Comparison of ENCODE assay signal across 27 mouse cellular contexts in genomic region chr12:5334956-5335355, GRCm38 (mm10). TPM values are rescaled to one million over a fixed set of nuclear protein-coding genes. Genes with fewer than 3 reads are reported as not detected.
DNase-seq lines count a peak whose midpoint lies in the region; ATAC-seq lines count a peak whose summit lies in the region.
"Had no signal": no experiment of that assay in that cellular context is flagged by ENCODE, and none has a peak within 500 bp of the region (broad histone marks: within the 10 kb centered on the region; RNA-seq: fewer than 3 reads in every experiment).

No protein-coding gene starts in this region.

- H3K4me3 ChIP-seq in forebrain, embryonic 15.5 days: no peak overlapping the region
- no peak overlapping the region for H3K4me3 ChIP-seq in forebrain, embryonic 11.5 days (ENCODE audit: low read depth, low read length)
- no peak overlapping the region for H3K4me3 ChIP-seq in midbrain, embryonic 13.5 days (replicated peaks)
- no peak overlapping the region for H3K4me3 ChIP-seq in midbrain, embryonic 10.5 days
- H3K4me3 ChIP-seq: embryonic facial prominence, embryonic 12.5 days; embryonic facial prominence, embryonic 15.5 days; forebrain, embryonic 12.5 days; heart, adult 2 months; hindbrain, embryonic 12.5 days; hindbrain, embryonic 15.5 days had no signal

- ATAC-seq in forebrain, embryonic 15.5 days (replicated peaks): no peak
- no peak for ATAC-seq in forebrain, embryonic 11.5 days (replicated peaks; ENCODE audit: low FRiP score)
- no peak for ATAC-seq in midbrain, embryonic 13.5 days
- ATAC-seq: intestine, postnatal 0 days; Patski had no signal

- H3K27ac ChIP-seq in forebrain, embryonic 15.5 days (replicated peaks): 0 out of 2 replicates have a peak overlapping the region, but pooled peaks have one; percentile 4
- H3K27ac ChIP-seq in forebrain, embryonic 11.5 days (ENCODE audit: low read depth, low read length): no peak overlapping the region
- H3K27ac ChIP-seq in midbrain, embryonic 13.5 days: 0 out of 2 replicates have a peak overlapping the region, but pooled peaks have one; percentile 16
- H3K27ac ChIP-seq in midbrain, embryonic 10.5 days (replicated peaks): no peak overlapping the region
- H3K27ac ChIP-seq: embryonic facial prominence, embryonic 12.5 days; embryonic facial prominence, embryonic 15.5 days; forebrain, embryonic 12.5 days; heart, adult 2 months; hindbrain, embryonic 12.5 days; hindbrain, embryonic 15.5 days had no signal

- 50% methylated on average over 9 of the region's 9 CpGs for WGBS in forebrain, embryonic 15.5 days
- WGBS in forebrain, embryonic 11.5 days: 83% methylated on average over 9 of the region's 9 CpGs
- 70% methylated on average over 9 of the region's 9 CpGs for WGBS in midbrain, embryonic 13.5 days
- WGBS in midbrain, embryonic 10.5 days: 84% methylated on average over 9 of the region's 9 CpGs

- DNase-seq in forebrain, embryonic 11.5 days (ENCODE audit: low spot score): no peak
- DNase-seq in gastrocnemius, postnatal 14 days: peak; percentile 17
- DNase-seq in gastrocnemius, postnatal 4 days (ENCODE audit: low spot score in 2 of 2): no peak
- no peak for DNase-seq in midbrain, embryonic 10.5 days (ENCODE audit: low spot score)
- DNase-seq: adrenal gland, postnatal 10 days; adrenal gland, postnatal 36 days; B cell, adult 2 months; cerebellum, adult 11 months; cerebellum, adult 2 months; cerebellum, adult 9-11 months; cerebellum, postnatal 25 days; heart, adult 2 months; kidney, adult 2 months had no signal

- no peaks in the 10 kb centered on the region for H3K36me3 ChIP-seq in forebrain, embryonic 15.5 days
- H3K36me3 ChIP-seq in forebrain, embryonic 11.5 days (ENCODE audit: control insufficient read depth, insufficient read depth, low read length): no peaks in the 10 kb centered on the region
- H3K36me3 ChIP-seq in midbrain, embryonic 13.5 days: no peaks in the 10 kb centered on the region
- H3K36me3 ChIP-seq in midbrain, embryonic 10.5 days: no peaks in the 10 kb centered on the region
- H3K36me3 ChIP-seq: embryonic facial prominence, embryonic 12.5 days; embryonic facial prominence, embryonic 15.5 days; forebrain, embryonic 12.5 days; G1E; hindbrain, embryonic 12.5 days; hindbrain, embryonic 15.5 days had no signal

- no peaks in the 10 kb centered on the region for H3K9me3 ChIP-seq in forebrain, embryonic 15.5 days
- H3K9me3 ChIP-seq in forebrain, embryonic 11.5 days (ENCODE audit: control insufficient read depth, low read length): no peaks in the 10 kb centered on the region
- no peaks in the 10 kb centered on the region for H3K9me3 ChIP-seq in midbrain, embryonic 13.5 days
- no peaks in the 10 kb centered on the region for H3K9me3 ChIP-seq in midbrain, embryonic 10.5 days (replicated peaks)
- H3K9me3 ChIP-seq: embryonic facial prominence, embryonic 12.5 days; embryonic facial prominence, embryonic 15.5 days; forebrain, embryonic 12.5 days; hindbrain, embryonic 12.5 days; hindbrain, embryonic 15.5 days had no signal

- H3K27me3 ChIP-seq in forebrain, embryonic 15.5 days: no peaks in the 10 kb centered on the region
- H3K27me3 ChIP-seq in forebrain, embryonic 11.5 days (ENCODE audit: control insufficient read depth, insufficient read depth, low read length): no peaks in the 10 kb centered on the region
- no peaks in the 10 kb centered on the region for H3K27me3 ChIP-seq in midbrain, embryonic 13.5 days
- no peaks in the 10 kb centered on the region for H3K27me3 ChIP-seq in midbrain, embryonic 10.5 days (ENCODE audit: low read depth, poor library complexity, severe bottlenecking)
- H3K27me3 ChIP-seq: CH12.LX; embryonic facial prominence, embryonic 12.5 days; embryonic facial prominence, embryonic 15.5 days; forebrain, embryonic 12.5 days; hindbrain, embryonic 12.5 days; hindbrain, embryonic 15.5 days; Patski had no signal

- no peak overlapping the region for H3K9ac ChIP-seq in forebrain, embryonic 15.5 days (replicated peaks)
- no peak overlapping the region for H3K9ac ChIP-seq in forebrain, embryonic 11.5 days (ENCODE audit: low read length)
- no peak overlapping the region for H3K9ac ChIP-seq in midbrain, embryonic 13.5 days (replicated peaks)
- H3K9ac ChIP-seq: embryonic facial prominence, embryonic 12.5 days; embryonic facial prominence, embryonic 15.5 days; forebrain, embryonic 12.5 days; hindbrain, embryonic 12.5 days; hindbrain, embryonic 15.5 days had no signal

- intact Hi-C loops in gastrocnemius, postnatal 14 days (cut with DNase I; ENCODE audit: low total_unique reads): no loop called here

- H3K4me1 ChIP-seq in forebrain, embryonic 15.5 days: peaks cover 40% of the 10 kb centered on the region
- peaks cover 3% of the 10 kb centered on the region; the same call in 1 of the 2 replicates for H3K4me1 ChIP-seq in forebrain, embryonic 11.5 days (replicated peaks; ENCODE audit: control insufficient read depth, insufficient read depth, low read length)
- H3K4me1 ChIP-seq in midbrain, embryonic 13.5 days (replicated peaks): peaks cover 41% of the 10 kb centered on the region
- peaks cover 43% of the 10 kb centered on the region for H3K4me1 ChIP-seq in midbrain, embryonic 10.5 days
- H3K4me1 ChIP-seq: embryonic facial prominence, embryonic 15.5 days had no signal

- H3K4me2 ChIP-seq in forebrain, embryonic 15.5 days (replicated peaks): no peak overlapping the region
- H3K4me2 ChIP-seq in forebrain, embryonic 11.5 days (ENCODE audit: low read depth, low read length, severe bottlenecking): no peak overlapping the region
- H3K4me2 ChIP-seq in midbrain, embryonic 13.5 days (replicated peaks): no peak overlapping the region
- H3K4me2 ChIP-seq: embryonic facial prominence, embryonic 12.5 days; embryonic facial prominence, embryonic 15.5 days; forebrain, embryonic 12.5 days; heart, embryonic 11.5 days; hindbrain, embryonic 12.5 days; hindbrain, embryonic 15.5 days had no signal

RNA-seq across cellular contexts. Expression of gene Klhl29, which starts 40.5 kb away (rescaled TPM):
- polyA plus RNA-seq in forebrain, embryonic 15.5 days (2015; fragmentation: Nextera tagmentation; extraction: Ambion mirVana): 5.9 and 6.5 TPM in 2 replicates
- polyA plus RNA-seq in forebrain, embryonic 11.5 days (2014; fragmentation: Nextera tagmentation; extraction: Ambion mirVana): 3.8 and 4.0 TPM in 2 replicates
- total RNA-seq in gastrocnemius, postnatal 14 days (2021): 1 to 10 TPM; 3.5 to 3.9 TPM
- 1 to 10 TPM; 6.4 to 8.9 TPM for total RNA-seq in gastrocnemius, postnatal 4 days (2021)
- polyA plus RNA-seq in midbrain, embryonic 13.5 days (2015; fragmentation: Nextera tagmentation; extraction: Ambion mirVana): 3.3 and 4.0 TPM in 2 replicates
- polyA plus RNA-seq in midbrain, embryonic 10.5 days (2016; fragmentation: Nextera tagmentation; extraction: Ambion mirVana): 0.85 and 1.1 TPM in 2 replicates
- total RNA-seq: common myeloid progenitor, adult 5-6 weeks; hematopoietic stem cell, adult 5-6 weeks had no signal
- polyA plus RNA-seq: G1E had no signal

Comparison
In these comparisons a context has a peak if more than half of its experiments do, and no peak if none do; other contexts are left out.
1. H3K27ac ChIP-seq: peak in forebrain, embryonic 15.5 days (single experiment) and midbrain, embryonic 13.5 days (single experiment); none in forebrain, embryonic 11.5 days (single experiment) and midbrain, embryonic 10.5 days (single experiment).